Mouse (Mus musculus) spleen, adult 2 months (tissue): ENCODE measurements at regions not wholly inside any gene's neighbourhood (a gene's known extent, or its start where the extent isn't known, plus 50 kb on each side); places are given as distances from the start of the nearest gene placed in this dataset.

Experiments
- CTCF ChIP-seq: fragments of 200-500 bp; IDR thresholded peaks from 2 replicates; pipeline ENCODE4 v1.5.1; 2011; ENCODE audit warnings: mild to moderate bottlenecking, inconsistent platforms; ENCODE audit not compliant: insufficient read depth, insufficient read length, insufficient replicate concordance; ENCODE audit errors: extremely low read depth
- POLR2A ChIP-seq: fragments of 200-500 bp; IDR thresholded peaks from 2 replicates; pipeline ENCODE4 v1.6.1; 2011; ENCODE audit warnings: low read depth, low read length, inconsistent platforms

DNA sequence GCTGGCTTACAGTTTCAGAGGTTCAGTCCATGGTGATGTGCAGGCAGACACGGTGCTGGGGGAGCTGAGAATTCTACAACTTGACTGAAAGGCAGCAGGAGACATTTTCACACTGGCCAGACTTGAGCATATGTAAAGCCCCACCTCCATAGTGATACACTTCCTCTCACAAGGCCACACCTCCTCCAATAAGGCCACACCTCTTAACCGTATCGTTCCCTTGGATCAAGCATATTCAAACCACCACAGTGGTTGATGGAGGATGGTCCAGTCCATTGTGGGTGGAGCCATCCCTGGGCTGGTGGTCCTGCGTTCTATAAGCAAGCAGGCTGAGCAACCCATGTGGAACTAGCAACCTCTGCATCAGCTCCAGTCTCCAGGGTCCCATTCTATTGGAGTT is 76.2 kb upstream of the Ipo5 start:
- no peak for TF ChIP-seq CTCF
- no peak for TF ChIP-seq POLR2A
